Mouse (Mus musculus) CH12.LX (cell line): ENCODE measurements around the gene Rest.

Experiments
- CTCF ChIP-seq, 2 experiments: IDR thresholded peaks in 1 of 2; conservative IDR thresholded peaks in 1 of 2; 2 replicates each; pipeline ENCODE4 v1.5.1; 2011 to 2012; ENCODE audit warnings: low read depth in 2 of 2, low read length in 2 of 2, improper control_type of control experiment in 1 of 2, inconsistent platforms in 1 of 2, mild to moderate bottlenecking in 1 of 2, moderate library complexity in 1 of 2
- MAX ChIP-seq: IDR thresholded peaks from 2 replicates; pipeline ENCODE4 v1.6.1; 2011; ENCODE audit warnings: low read length, improper control_type of control experiment

GRCm38 (mm10) chr5:77251656-77252055, 13.6 kb upstream of the Rest start:
- TF ChIP-seq MAX (no peak), CTCF (conservative IDR thresholded peaks at IDR 0.05 in 1 of 2, IDR thresholded peaks at IDR 0.05 in 1 of 2; ENCODE audit: low read depth in 2 of 2, low read length in 2 of 2) (no peak)
